Mouse (Mus musculus) small intestine, adult 2 months (tissue): ENCODE measurements around the gene Spata33. TPM values are rescaled to one million over a fixed set of nuclear protein-coding genes. Genes with fewer than 3 reads are reported as not detected.
"Not testable (repeated sequence)": the region's sequence is repeated elsewhere in the genome, so short reads cannot be mapped to it uniquely, and the experiment has no call there.

ENCODE experiments used
- H3K27ac ChIP-seq: fragments of 200-500 bp; 2 replicates; pipeline ENCODE4 v1.5.1; 2012; ENCODE audit warnings: low read depth, low read length, control low read depth, inconsistent platforms; ENCODE audit not compliant: insufficient read depth
- H3K27me3 ChIP-seq: fragments of 200-500 bp; 2 replicates; pipeline ENCODE4 v1.6.1; 2012; ENCODE audit warnings: mild to moderate bottlenecking, moderate library complexity, low read length, inconsistent platforms; ENCODE audit not compliant: control insufficient read depth, insufficient read depth
- H3K36me3 ChIP-seq: fragments of 200-500 bp; 2 replicates; pipeline ENCODE4 v1.6.1; 2012; ENCODE audit warnings: mild to moderate bottlenecking, low read length, control low read depth, inconsistent platforms; ENCODE audit not compliant: control insufficient read depth, insufficient read depth
- H3K4me1 ChIP-seq: fragments of 200-500 bp; 2 replicates; pipeline ENCODE4 v1.6.1; 2012; ENCODE audit warnings: low read length, inconsistent platforms, mixed read lengths; ENCODE audit not compliant: control insufficient read depth, insufficient read depth, insufficient read length
- H3K4me3 ChIP-seq: fragments of 200-500 bp; 2 replicates; pipeline ENCODE4 v1.5.1; 2012; ENCODE audit warnings: low read depth, mild to moderate bottlenecking, control low read depth, inconsistent platforms, low read length, moderate library complexity
- CTCF ChIP-seq: fragments of 200-500 bp; IDR thresholded peaks from 2 replicates; pipeline ENCODE4 v1.5.1; 2012; ENCODE audit warnings: low read depth, mild to moderate bottlenecking, control low read depth, inconsistent platforms, low read length, moderate library complexity, mixed read lengths; ENCODE audit not compliant: insufficient replicate concordance, insufficient read length; ENCODE audit errors: extremely low read depth
- POLR2A ChIP-seq: fragments of 200-500 bp; IDR thresholded peaks from 2 replicates; pipeline ENCODE4 v1.6.1; 2012; ENCODE audit warnings: low read depth, mild to moderate bottlenecking, control low read depth, inconsistent platforms, low read length, moderate library complexity
- WGBS: fragments of 180-500 bp; shearing (Covaris S2); methylation state at CpG from one replicate; pipeline ENCODE4 v1.1.7; 2018; 5-methylcytosine and 5-hydroxymethylcytosine counted together
- polyA plus RNA-seq: library from polyadenylated mRNA; depleted of rRNA; stranded (reverse); fragments of >200 nt; gene quantifications from 2 replicates; pipeline ENCODE4 v1.2.3, GENCODE M21; 2012

The Spata33 gene
- polyA plus RNA-seq, 1 experiment, result 0.13 TPM

- Histone ChIP-seq H3K36me3 (no peaks in the 10 kb centered on the region), H3K4me3 (0 out of 2 replicates have a peak overlapping the region, but pooled peaks have one; percentile 0), H3K27ac (peak overlapping the region; percentile 75), H3K27me3 (no peaks in the 10 kb centered on the region), H3K4me1 (peaks cover 26% of the 10 kb centered on the region; the same call in 1 of the 2 replicates)
- 18% methylated on average over 8 of the region's 8 CpGs for WGBS
- no peak for TF ChIP-seq CTCF
- no peak for TF ChIP-seq POLR2A
Measured at GRCm38 (mm10) chr8:123191908-123192307, 20.7 kb upstream of the Spata33 start.

- no peaks in the 10 kb centered on the region for H3K36me3 ChIP-seq
- H3K27ac ChIP-seq, result peak overlapping the region; percentile 92
- no peaks in the 10 kb centered on the region for H3K27me3 ChIP-seq
- TF ChIP-seq CTCF (no peak), POLR2A (peak; percentile 71)
- WGBS, result 50% methylated on average over 9 of the region's 9 CpGs
- peaks cover 28% of the 10 kb centered on the region; the same call in 1 of the 2 replicates for H3K4me1 ChIP-seq
- H3K4me3 ChIP-seq, result peak overlapping the region; percentile 65
Measured at GRCm38 (mm10) chr8:123193771-123194170, 18.9 kb upstream of the Spata33 start.

- peaks cover 12% of the 10 kb centered on the region; the same call in 1 of the 2 replicates for H3K4me1 ChIP-seq
- not testable (repeated sequence) for H3K27me3 ChIP-seq
- WGBS, result 27% methylated on average over 5 of the region's 5 CpGs
Measured at GRCm38 (mm10) chr8:123197016-123197415, 15.6 kb upstream of the Spata33 start.

GRCm38 (mm10) chr8:123199864-123200263 is 12.8 kb upstream of the Spata33 start:
- no peak overlapping the region for H3K27ac ChIP-seq
- no peak overlapping the region for H3K4me3 ChIP-seq
- H3K36me3 ChIP-seq, result peaks cover 7% of the 10 kb centered on the region; the same call in 1 of the 2 replicates
- peaks cover 6% of the 10 kb centered on the region; the same call in 1 of the 2 replicates for H3K4me1 ChIP-seq
- no peaks in the 10 kb centered on the region for H3K27me3 ChIP-seq
- TF ChIP-seq CTCF (no peak), POLR2A (no peak)
- WGBS, result 64% methylated on average over 14 of the region's 14 CpGs

More at GRCm38 (mm10) chr8:123197016-123197415, 15.6 kb upstream of the Spata33 start:
- H3K27ac ChIP-seq, H3K4me3 ChIP-seq, H3K36me3 ChIP-seq: not testable (repeated sequence)

GRCm38 (mm10) chr8:123202288-123202687 is 10.3 kb upstream of the Spata33 start:
- Histone ChIP-seq H3K36me3 (peaks cover 25% of the 10 kb centered on the region), H3K4me3 (no peak overlapping the region), H3K27ac (no peak overlapping the region), H3K27me3 (no peaks in the 10 kb centered on the region), H3K4me1 (peaks cover 4% of the 10 kb centered on the region; the same call in 1 of the 2 replicates)
- 20% methylated on average over 5 of the region's 5 CpGs for WGBS
- TF ChIP-seq CTCF (peak; percentile 58; the same call in 1 of the 2 replicates), POLR2A (no peak)

- H3K27ac ChIP-seq, result no peak overlapping the region
- H3K36me3 ChIP-seq, result peaks cover 37% of the 10 kb centered on the region
- H3K4me1 ChIP-seq, result no peaks in the 10 kb centered on the region
- no peaks in the 10 kb centered on the region for H3K27me3 ChIP-seq
- H3K4me3 ChIP-seq, result no peak overlapping the region
- 78% methylated on average over 3 of the region's 3 CpGs for WGBS
- TF ChIP-seq POLR2A (no peak), CTCF (no peak)
Measured at GRCm38 (mm10) chr8:123203571-123203970, 9.1 kb upstream of the Spata33 start.

- WGBS, result 7% methylated on average over 10 of the region's 10 CpGs
- peaks cover 4% of the 10 kb centered on the region for H3K4me1 ChIP-seq
- TF ChIP-seq CTCF (no peak), POLR2A (no peak)
Measured at GRCm38 (mm10) chr8:123211876-123212275, 756 bp upstream of the Spata33 start.

More at GRCm38 (mm10) chr8:123211876-123212275, 756 bp upstream of the Spata33 start:
- peak overlapping the region; percentile 48 for H3K27ac ChIP-seq
- H3K36me3 ChIP-seq, result peaks cover 31% of the 10 kb centered on the region
- no peaks in the 10 kb centered on the region for H3K27me3 ChIP-seq
- peak overlapping the region; percentile 71 for H3K4me3 ChIP-seq
